Mouse (Mus musculus) testis, adult 2 months (tissue): ENCODE results near the gene Ppfibp1. TPM values are rescaled to one million over a fixed set of nuclear protein-coding genes. Genes with fewer than 3 reads are reported as not detected.

ENCODE experiments used
- H3K27ac ChIP-seq: fragments of 200-500 bp; 2 replicates; pipeline ENCODE4 v1.5.1; 2012; ENCODE audit warnings: low read depth, low read length; ENCODE audit not compliant: control insufficient read depth, insufficient read depth
- H3K27me3 ChIP-seq: fragments of 200-500 bp; 2 replicates; pipeline ENCODE4 v1.6.1; 2012; ENCODE audit warnings: mild to moderate bottlenecking, low read length, moderate library complexity; ENCODE audit not compliant: control insufficient read depth, insufficient read depth
- H3K36me3 ChIP-seq: fragments of 200-500 bp; 2 replicates; pipeline ENCODE4 v1.6.1; 2012; ENCODE audit warnings: mild to moderate bottlenecking, low read length; ENCODE audit not compliant: control insufficient read depth, insufficient read depth
- H3K4me1 ChIP-seq: fragments of 200-500 bp; 2 replicates; pipeline ENCODE4 v1.6.1; 2012; ENCODE audit warnings: low read length; ENCODE audit not compliant: control insufficient read depth, insufficient read depth
- H3K4me3 ChIP-seq: fragments of 200-500 bp; 2 replicates; pipeline ENCODE4 v1.5.1; 2012; ENCODE audit warnings: low read depth, mild to moderate bottlenecking, low read length, moderate library complexity, mixed read lengths; ENCODE audit not compliant: control insufficient read depth
- CTCF ChIP-seq: fragments of 200-500 bp; IDR thresholded peaks from 2 replicates; pipeline ENCODE4 v1.5.1; 2012; ENCODE audit warnings: low read depth, mild to moderate bottlenecking, inconsistent platforms, low read length, moderate library complexity; ENCODE audit not compliant: control insufficient read depth, insufficient read depth, insufficient replicate concordance
- POLR2A ChIP-seq: fragments of 200-500 bp; IDR thresholded peaks from 2 replicates; pipeline ENCODE4 v1.6.1; 2012; ENCODE audit warnings: low read depth, mild to moderate bottlenecking, inconsistent platforms, low read length, moderate library complexity; ENCODE audit not compliant: control insufficient read depth
- polyA plus RNA-seq: library from polyadenylated mRNA; depleted of rRNA; stranded (reverse); fragments of >200 nt; gene quantifications from 2 replicates; pipeline ENCODE4 v1.2.3, GENCODE M21; 2012

Gene Ppfibp1
- polyA plus RNA-seq, 1 experiment = 10.9 TPM

DNA sequence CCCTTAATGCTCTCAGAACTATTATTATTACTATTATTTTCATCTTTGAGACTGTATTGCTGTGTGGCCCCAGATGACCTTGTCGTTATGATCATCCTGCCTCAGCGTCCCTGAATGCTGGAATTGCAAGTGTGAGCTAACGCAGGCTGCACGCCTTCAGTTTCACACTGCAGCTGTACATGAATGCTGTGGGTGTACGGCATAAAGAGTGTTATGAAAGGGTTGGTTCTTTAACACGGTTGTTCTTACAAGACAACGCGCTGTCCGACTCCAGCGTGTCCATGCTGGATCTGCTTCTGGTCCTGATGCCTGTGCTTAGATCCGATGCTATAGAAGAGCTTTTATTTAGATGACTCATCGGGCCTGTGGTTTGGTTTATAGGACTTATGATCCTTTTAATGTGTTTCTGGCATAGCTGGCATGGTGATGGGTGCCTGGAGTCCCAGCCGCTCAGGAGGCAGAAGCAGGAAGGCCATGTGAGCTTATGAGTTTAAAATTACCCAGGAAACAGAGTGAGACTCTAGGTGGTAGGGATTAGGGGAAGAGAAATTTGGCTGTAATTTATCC lies 161.0 kb downstream of the Ppfibp1 start:
- no peaks in the 10 kb centered on the region for H3K4me1 ChIP-seq
- H3K4me3 ChIP-seq = no peak overlapping the region
- TF ChIP-seq CTCF (no peak), POLR2A (no peak)
- H3K27me3 ChIP-seq = no peaks in the 10 kb centered on the region
- H3K27ac ChIP-seq = no peak overlapping the region
- H3K36me3 ChIP-seq = peaks cover 1% of the 10 kb centered on the region; the same call in 1 of the 2 replicates

DNA sequence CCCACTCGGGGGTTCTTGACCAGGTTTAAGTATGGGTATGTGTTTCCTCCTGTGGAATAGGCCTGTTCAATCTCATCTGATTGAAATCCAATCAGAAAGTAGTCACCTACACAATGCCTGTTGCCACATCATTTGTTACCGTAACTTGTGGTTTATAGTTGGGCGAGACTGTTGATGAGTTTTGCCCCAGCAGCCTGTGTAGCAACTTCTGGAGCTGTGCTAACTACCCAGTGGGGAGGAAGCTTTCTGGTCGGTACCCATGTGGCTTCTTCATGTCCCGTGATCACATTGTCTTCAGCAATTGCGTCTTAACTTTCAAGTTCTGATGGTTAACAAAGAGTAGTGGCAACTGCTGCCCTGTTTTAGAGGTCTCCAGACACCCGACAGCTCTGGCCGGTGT lies 163.4 kb downstream of the Ppfibp1 start:
- Histone ChIP-seq H3K36me3 (peaks cover 1% of the 10 kb centered on the region; the same call in 1 of the 2 replicates), H3K27me3 (no peaks in the 10 kb centered on the region), H3K4me1 (no peaks in the 10 kb centered on the region), H3K4me3 (no peak overlapping the region), H3K27ac (no peak overlapping the region)
- no peak for TF ChIP-seq POLR2A
- no peak for TF ChIP-seq CTCF

DNA sequence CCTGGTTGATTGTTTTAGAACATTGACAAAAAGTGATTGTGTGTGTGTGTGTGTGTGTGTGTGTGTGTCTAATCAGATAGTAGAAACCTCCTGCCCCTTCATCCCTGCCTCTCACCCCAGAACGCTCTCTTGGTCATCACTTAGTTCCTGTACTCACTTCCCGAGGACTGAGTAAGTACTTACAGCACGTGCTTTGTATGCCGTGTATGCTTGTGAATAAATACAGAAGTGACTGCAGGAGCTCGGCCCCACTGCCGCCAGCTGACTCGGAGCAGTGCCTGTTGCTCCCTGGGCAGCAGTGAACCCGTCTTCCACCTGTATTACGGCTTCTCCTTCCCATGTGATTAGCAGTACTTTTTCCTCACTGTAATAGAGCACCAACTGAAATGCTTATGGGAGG lies 164.2 kb downstream of the Ppfibp1 start:
- H3K4me1 ChIP-seq = no peaks in the 10 kb centered on the region
- H3K27ac ChIP-seq = no peak overlapping the region
- no peaks in the 10 kb centered on the region; the same call in 1 of the 2 replicates for H3K36me3 ChIP-seq
- H3K4me3 ChIP-seq = no peak overlapping the region
- no peak for TF ChIP-seq POLR2A
- no peak for TF ChIP-seq CTCF
- H3K27me3 ChIP-seq = no peaks in the 10 kb centered on the region

DNA sequence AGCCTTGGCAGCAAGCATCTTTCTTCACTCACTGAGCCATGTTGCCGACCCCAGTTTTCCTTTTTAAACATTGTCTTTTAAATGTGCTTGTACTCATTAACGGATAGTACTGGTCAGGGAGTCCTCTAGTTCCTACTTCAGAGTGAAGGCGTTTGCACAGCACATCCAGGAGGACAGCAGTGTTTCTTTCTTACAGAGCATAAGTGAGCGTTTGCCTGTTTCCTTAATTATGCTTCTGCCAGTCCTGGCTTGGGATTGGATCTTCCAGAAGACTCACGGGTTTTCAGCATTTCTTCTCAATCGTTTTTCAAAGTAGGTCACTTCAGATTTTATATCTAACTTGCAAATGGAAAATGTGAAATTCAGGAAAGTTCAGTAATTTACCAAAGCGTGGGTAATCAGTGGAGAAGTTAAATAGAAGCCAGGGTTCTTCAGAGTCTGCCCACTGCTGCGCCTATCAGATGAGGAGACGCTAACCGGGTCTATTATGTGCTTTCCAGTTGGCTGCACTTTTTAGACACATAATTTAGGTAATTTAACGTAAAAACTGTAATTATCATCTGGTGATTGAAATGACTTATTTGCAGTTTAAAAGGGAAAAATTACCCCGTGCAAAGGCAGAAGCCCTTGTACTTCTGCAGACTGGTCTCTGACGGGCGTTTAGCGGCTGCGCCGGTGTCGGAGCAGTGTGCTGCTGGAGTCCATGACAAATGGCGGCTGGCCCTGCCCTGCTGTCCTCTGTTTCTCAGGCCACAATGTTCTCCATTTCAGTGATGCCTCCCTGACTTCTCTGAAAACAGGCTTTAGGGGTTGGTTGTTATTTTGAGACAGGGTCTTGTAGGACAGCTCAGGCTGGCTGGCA lies 165.7 kb downstream of the Ppfibp1 start:
- Histone ChIP-seq H3K36me3 (no peaks in the 10 kb centered on the region), H3K4me3 (no peak overlapping the region), H3K27me3 (no peaks in the 10 kb centered on the region), H3K4me1 (no peaks in the 10 kb centered on the region), H3K27ac (no peak overlapping the region)
- TF ChIP-seq POLR2A (no peak), CTCF (no peak)

DNA sequence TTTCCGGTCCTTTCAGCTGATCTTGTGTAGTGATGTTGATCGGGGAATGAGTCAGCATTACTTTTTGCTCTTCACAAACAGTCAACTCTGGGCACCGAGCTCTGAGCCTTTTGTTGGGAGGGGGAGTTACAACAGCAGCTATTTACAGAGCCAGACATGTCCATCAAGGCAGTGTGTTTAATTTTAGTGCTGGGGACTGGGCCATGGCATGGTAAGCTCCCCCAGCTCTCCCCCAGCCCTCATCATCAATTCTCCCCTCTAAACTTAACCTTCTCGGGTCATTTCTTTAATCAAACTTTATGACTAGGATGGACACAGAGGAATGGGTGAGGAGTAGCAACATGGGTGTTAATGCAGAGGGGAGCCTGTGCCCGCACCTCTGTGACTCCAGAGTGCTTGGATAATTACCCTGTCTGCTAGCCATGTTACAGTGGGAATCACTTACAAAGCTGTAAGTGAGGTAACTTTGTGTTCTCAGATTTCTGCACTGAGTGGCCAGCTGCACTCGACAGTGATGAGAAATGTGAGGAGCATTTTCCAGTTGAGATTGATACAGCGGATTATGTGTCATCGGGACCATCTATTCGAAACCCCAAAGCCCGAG lies 167.2 kb downstream of the Ppfibp1 start:
- Histone ChIP-seq H3K4me1 (no peaks in the 10 kb centered on the region), H3K27me3 (no peaks in the 10 kb centered on the region), H3K4me3 (no peak overlapping the region), H3K36me3 (no peaks in the 10 kb centered on the region), H3K27ac (no peak overlapping the region)
- no peak for TF ChIP-seq POLR2A
- no peak for TF ChIP-seq CTCF

DNA sequence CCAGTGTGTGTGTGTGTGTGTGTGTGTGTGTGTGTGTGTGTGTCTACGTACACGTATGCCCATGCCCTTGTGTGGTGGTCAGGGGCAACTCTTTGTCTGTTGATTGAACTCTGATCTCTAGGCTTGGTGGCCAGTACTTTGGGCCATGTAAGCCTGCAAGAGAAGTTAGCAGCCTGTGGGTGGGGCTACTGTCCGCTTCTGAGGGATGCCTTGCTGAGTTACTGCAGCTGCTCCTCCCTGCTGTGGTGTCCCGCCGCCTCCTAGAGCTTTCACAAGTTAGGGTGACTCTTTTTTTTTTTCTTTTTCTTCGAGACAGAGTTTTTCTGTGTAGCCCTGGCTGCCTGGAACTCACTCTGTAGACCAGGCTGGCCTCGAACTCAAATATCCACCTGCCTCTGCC lies 171.0 kb downstream of the Ppfibp1 start:
- TF ChIP-seq POLR2A (no peak), CTCF (no peak)
- H3K27ac ChIP-seq = no peak overlapping the region
- H3K27me3 ChIP-seq = no peaks in the 10 kb centered on the region
- no peaks in the 10 kb centered on the region for H3K4me1 ChIP-seq
- H3K36me3 ChIP-seq = no peaks in the 10 kb centered on the region
- no peak overlapping the region for H3K4me3 ChIP-seq

DNA sequence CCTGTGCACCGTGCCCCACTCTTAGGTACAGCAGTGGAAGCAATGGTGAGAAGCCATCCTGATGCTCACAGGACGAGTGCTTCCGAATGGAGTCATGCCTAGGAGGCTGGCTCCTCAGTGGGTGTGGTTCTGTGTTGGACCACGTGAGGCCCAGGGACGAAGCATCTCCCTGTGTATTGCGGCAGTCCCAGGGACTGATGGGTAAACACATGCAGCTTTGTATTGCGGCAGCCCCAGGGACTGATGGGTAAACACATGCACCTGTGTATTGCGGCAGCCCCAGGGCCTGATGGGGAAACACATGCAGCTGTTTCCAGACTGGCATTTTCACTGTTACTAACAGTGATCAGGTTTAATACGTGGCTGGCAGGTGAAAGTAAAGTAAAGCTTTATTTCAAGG lies 173.3 kb downstream of the Ppfibp1 start:
- H3K4me3 ChIP-seq = no peak overlapping the region
- H3K27ac ChIP-seq = no peak overlapping the region
- H3K27me3 ChIP-seq = no peaks in the 10 kb centered on the region
- TF ChIP-seq POLR2A = no peak
- TF ChIP-seq CTCF = no peak
- H3K36me3 ChIP-seq = no peaks in the 10 kb centered on the region
- H3K4me1 ChIP-seq = no peaks in the 10 kb centered on the region
